In genomic region chr2:135988475-135988874, GRCm38 (mm10) we compare ENCODE assay signal across 7 mouse cellular contexts.
DNase-seq lines count a peak whose midpoint lies in the region; ATAC-seq and TF ChIP-seq lines count a peak whose summit lies in the region.
"Not testable (repeated sequence)": the region's sequence is repeated elsewhere in the genome, so short reads cannot be mapped to it uniquely, and the experiment has no call there.

No protein-coding gene starts in this region.

- not testable (repeated sequence) for H3K9ac ChIP-seq in MEL (ENCODE audit: control insufficient read depth, low read depth, low read length, poor library complexity, severe bottlenecking); embryonic facial prominence, embryonic 12.5 days

- DNase-seq in CD4-positive, CD25-positive, alpha-beta regulatory T cell, adult 2 months (ENCODE audit: low read depth, low spot score): peak; percentile 17
- DNase-seq in MEL (ENCODE audit: low read depth, low spot score): peak; percentile 3
- peak; percentile 59 for DNase-seq in heart, embryonic 10.5 days (ENCODE audit: low spot score)
- DNase-seq in naive thymus-derived CD4-positive, alpha-beta T cell, adult 2 months (ENCODE audit: low read depth): peak; percentile 6

- not testable (repeated sequence) for H3K27me3 ChIP-seq in MEL (ENCODE audit: control insufficient read depth in 1 of 2, insufficient read depth in 2 of 2, low read length in 2 of 2); embryonic facial prominence, embryonic 12.5 days; heart, embryonic 10.5 days (ENCODE audit: insufficient read depth, poor library complexity, severe bottlenecking)

- H3K79me2 ChIP-seq in MEL (ENCODE audit: control insufficient read depth, insufficient read depth, low read length, poor library complexity): not testable (repeated sequence)

- not testable (repeated sequence) for H3K4me1 ChIP-seq in MEL (ENCODE audit: control insufficient read depth in 1 of 2, insufficient read depth in 2 of 2, low read length in 2 of 2); embryonic facial prominence, embryonic 12.5 days; heart, embryonic 10.5 days

- H3K4me3 ChIP-seq in MEL (ENCODE audit: control insufficient read depth in 1 of 2, insufficient read depth in 1 of 2, low read depth in 2 of 2, low read length in 2 of 2); embryonic facial prominence, embryonic 12.5 days; heart, embryonic 10.5 days: not testable (repeated sequence)

- TF ChIP-seq EP300 in MEL (IDR thresholded peaks at IDR 0.05; ENCODE audit: low read depth in 1 of 2, low read length in 2 of 2): not testable (repeated sequence)

- 0 out of 2 replicates have a peak, but pooled peaks have one; percentile 10 for ATAC-seq in embryonic facial prominence, embryonic 12.5 days (ENCODE audit: insufficient number of reproducible peaks, insufficient read depth, low FRiP score, low TSS enrichment)
- ATAC-seq in frontal cortex, adult (ENCODE audit: low TSS enrichment): peak; percentile 53; the same call in 1 of the 2 replicates
- ATAC-seq in megakaryocyte progenitor cell, adult 5-6 weeks (replicated peaks; ENCODE audit: poor library complexity): peak; percentile 77

- not testable (repeated sequence) for H3K36me3 ChIP-seq in MEL (ENCODE audit: control insufficient read depth in 1 of 2, insufficient read depth in 2 of 2, low read length in 2 of 2); embryonic facial prominence, embryonic 12.5 days
- H3K36me3 ChIP-seq in heart, embryonic 10.5 days: peaks cover 12% of the 10 kb centered on the region; the same call in 1 of the 2 replicates

- TF ChIP-seq POLR2A in MEL (IDR thresholded peaks at IDR 0.05; ENCODE audit: control insufficient read depth in 1 of 2, insufficient read depth in 1 of 2, low read depth in 1 of 2, low read length in 2 of 2, poor library complexity in 1 of 2): not testable (repeated sequence)

- H3K9me3 ChIP-seq in MEL (replicated peaks; ENCODE audit: insufficient read depth, low read length); embryonic facial prominence, embryonic 12.5 days; heart, embryonic 10.5 days: not testable (repeated sequence)

- not testable (repeated sequence) for TF ChIP-seq CTCF in MEL (IDR thresholded peaks at IDR 0.05 in 2 of 3, conservative IDR thresholded peaks at IDR 0.05 in 1 of 3; ENCODE audit: control insufficient read depth in 1 of 3, insufficient read depth in 1 of 3, low read depth in 2 of 3, low read length in 3 of 3, poor library complexity in 1 of 3, severe bottlenecking in 1 of 3)

- H3K27ac ChIP-seq in MEL (ENCODE audit: control insufficient read depth, low read depth, low read length); embryonic facial prominence, embryonic 12.5 days; heart, embryonic 10.5 days: not testable (repeated sequence)

- not testable (repeated sequence) for TF ChIP-seq RAD21 in MEL (IDR thresholded peaks at IDR 0.05; ENCODE audit: low read depth, low read length)

- not testable (repeated sequence) for H3K4me2 ChIP-seq in embryonic facial prominence, embryonic 12.5 days (replicated peaks)

TF ChIP-seq in MEL, 35 proteins besides CTCF, POLR2A, EP300 and RAD21:
- TF ChIP-seq POLR2AphosphoS5 (IDR thresholded peaks at IDR 0.05; ENCODE audit: borderline replicate concordance, low read depth, low read length): peak; percentile 39; the same call in 1 of the 2 replicates
TF ChIP-seq in MEL: peak in this region for 1; not testable (repeated sequence) for 34.

Comparison
In these comparisons a context has a peak if more than half of its experiments do, and no peak if none do; other contexts are left out.
1. DNase-seq: peak in every context shown above with its lines; median percentile 59 in heart, embryonic 10.5 days; 17 in CD4-positive, CD25-positive, alpha-beta regulatory T cell, adult 2 months; 6 in naive thymus-derived CD4-positive, alpha-beta T cell, adult 2 months; 3 in MEL.
2. ATAC-seq: peak in every context shown above with its lines; median percentile 77 in megakaryocyte progenitor cell, adult 5-6 weeks; 53 in frontal cortex, adult; 10 in embryonic facial prominence, embryonic 12.5 days.